Mouse (Mus musculus) hindbrain, embryonic 10.5 days (tissue): ENCODE results near the gene Tuba1b. TPM values are rescaled to one million over a fixed set of nuclear protein-coding genes. Genes with fewer than 3 reads are reported as not detected.

Experiments
- DNase-seq: peaks from one replicate; pipeline ENCODE4 v3.0.0-alpha.2; 2017; ENCODE audit warnings: low spot score
- H3K27ac ChIP-seq: fragments of 300-500 bp; sonication (generic); 2 replicates; pipeline ENCODE4 v1.5.1; 2016; ENCODE audit warnings: mild to moderate bottlenecking, moderate library complexity
- H3K27me3 ChIP-seq: fragments of 300-500 bp; sonication (generic); 2 replicates; pipeline ENCODE4 v1.6.1; 2016; ENCODE audit warnings: mild to moderate bottlenecking; ENCODE audit not compliant: poor library complexity, insufficient read depth, severe bottlenecking
- H3K36me3 ChIP-seq: fragments of 300-500 bp; sonication (generic); 2 replicates; pipeline ENCODE4 v1.6.1; 2016; ENCODE audit warnings: mild to moderate bottlenecking, moderate library complexity
- H3K4me1 ChIP-seq: fragments of 300-500 bp; sonication (generic); replicated peaks from 2 replicates; pipeline ENCODE4 v1.6.1; 2016; ENCODE audit warnings: mild to moderate bottlenecking
- H3K4me3 ChIP-seq: fragments of 300-500 bp; sonication (generic); 2 replicates; pipeline ENCODE4 v1.5.1; 2016; ENCODE audit warnings: mild to moderate bottlenecking, moderate library complexity
- H3K9me3 ChIP-seq: fragments of 300-500 bp; sonication (generic); 2 replicates; pipeline ENCODE4 v1.6.1; 2016; ENCODE audit warnings: mild to moderate bottlenecking, moderate library complexity
- WGBS: fragments of 180-500 bp; shearing (Covaris S2); methylation state at CpG from one replicate; pipeline ENCODE4 v1.1.7; 2016; 5-methylcytosine and 5-hydroxymethylcytosine counted together
- polyA plus RNA-seq: library from polyadenylated mRNA; unstranded; fragments of >200 nt; fragmentation: Nextera tagmentation; extraction: Ambion mirVana; gene quantifications from 2 replicates; pipeline ENCODE4 v1.2.1, GENCODE M21; 2016

Tuba1b gene
- polyA plus RNA-seq, 1 experiment from 2014 or later = 2,254 TPM

DNA sequence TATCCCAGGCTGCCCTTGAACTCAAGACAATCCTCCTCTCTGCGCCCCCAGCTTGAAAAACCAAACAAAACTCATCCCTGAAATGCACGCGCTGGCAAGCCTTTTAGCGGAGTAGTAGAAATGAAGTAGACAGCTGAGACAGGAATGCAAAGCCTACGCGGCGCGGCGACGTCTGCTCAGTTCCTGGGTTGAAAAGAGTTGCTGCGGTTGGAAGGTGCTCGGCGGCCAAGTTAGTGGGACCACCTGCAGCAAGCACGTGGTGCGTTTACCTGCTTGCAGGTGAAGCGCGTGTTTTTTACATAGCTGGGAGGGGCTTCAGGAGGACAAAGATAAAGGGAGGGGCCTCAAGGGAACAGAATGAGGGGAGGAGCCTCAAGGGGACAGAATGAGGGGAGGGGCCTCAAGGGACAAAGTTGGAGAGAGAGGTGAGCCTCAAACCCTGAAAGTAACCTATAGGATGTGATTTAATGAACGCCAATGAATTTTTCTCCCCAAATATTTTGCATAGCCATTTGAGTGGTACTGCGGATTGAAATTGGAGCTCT, 43.1 kb downstream of the Tuba1b start:
- no peak overlapping the region for H3K27ac ChIP-seq
- H3K27me3 ChIP-seq = peaks cover 67% of the 10 kb centered on the region
- WGBS = 12% methylated on average over 19 of the region's 19 CpGs
- DNase-seq = peak; percentile 14
- H3K9me3 ChIP-seq = no peaks in the 10 kb centered on the region
- H3K4me1 ChIP-seq = peaks cover 37% of the 10 kb centered on the region
- H3K36me3 ChIP-seq = no peaks in the 10 kb centered on the region
- peak overlapping the region; percentile 32 for H3K4me3 ChIP-seq

DNA sequence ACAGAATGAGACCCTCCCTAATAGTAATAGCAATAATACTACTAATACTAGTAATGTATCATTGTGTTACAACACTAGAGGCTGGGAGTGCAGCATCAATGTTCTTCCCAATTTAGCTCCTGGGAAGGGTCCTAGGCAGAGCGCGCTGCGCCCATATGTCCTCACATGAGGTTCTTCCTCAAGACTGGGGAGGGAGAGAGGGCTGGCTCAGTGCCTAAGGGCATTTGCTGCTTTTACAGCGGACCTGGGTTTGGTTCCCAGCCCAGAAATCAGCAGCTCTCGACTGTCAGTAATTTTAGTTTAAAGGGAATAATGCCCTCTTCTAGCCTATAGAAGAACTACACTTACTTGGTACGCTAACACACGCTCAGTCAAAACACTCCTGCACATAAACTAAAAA, 46.8 kb downstream of the Tuba1b start:
- H3K9me3 ChIP-seq = no peaks in the 10 kb centered on the region
- 85% methylated on average over 7 of the region's 7 CpGs for WGBS
- H3K4me3 ChIP-seq = no peak overlapping the region
- no peaks in the 10 kb centered on the region for H3K36me3 ChIP-seq
- no peak for DNase-seq
- peaks cover 4% of the 10 kb centered on the region for H3K4me1 ChIP-seq
- peaks cover 29% of the 10 kb centered on the region for H3K27me3 ChIP-seq
- no peak overlapping the region for H3K27ac ChIP-seq

DNA sequence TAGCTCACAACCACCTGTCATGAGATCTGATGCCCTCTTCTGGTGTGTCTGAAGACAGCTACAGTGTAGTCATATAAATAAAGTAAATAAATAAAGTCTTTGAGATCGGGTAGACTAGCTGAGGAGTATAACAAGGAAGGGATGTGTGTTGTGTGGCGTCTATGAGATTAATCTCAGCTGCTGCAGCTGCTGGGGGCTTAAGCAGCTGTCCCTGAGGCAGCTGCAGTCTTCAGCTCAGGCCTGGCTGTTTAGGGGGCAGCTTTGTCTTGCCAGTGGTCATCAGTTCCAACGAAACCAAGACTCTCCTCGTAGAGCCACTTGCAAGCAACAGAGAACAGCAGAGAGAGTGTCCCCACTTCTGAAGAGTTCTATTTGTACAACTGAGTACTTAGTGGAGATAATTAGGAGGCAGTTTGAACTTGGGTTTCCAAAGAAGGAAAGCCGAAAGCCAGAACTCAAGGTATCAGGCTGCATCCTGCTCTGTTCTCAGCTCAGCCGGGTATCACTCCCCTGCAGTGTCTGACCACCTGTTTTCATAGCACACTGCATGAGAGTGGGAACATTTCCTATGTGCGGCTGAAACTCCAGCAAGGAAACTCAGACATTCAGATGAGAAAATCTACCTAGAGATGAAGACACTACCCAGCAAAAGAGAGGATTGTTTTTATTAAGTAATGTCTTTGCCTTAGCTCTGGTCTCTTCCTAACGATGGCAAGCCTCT, 47.5 kb downstream of the Tuba1b start:
- H3K27ac ChIP-seq = no peak overlapping the region
- no peaks in the 10 kb centered on the region for H3K36me3 ChIP-seq
- no peaks in the 10 kb centered on the region for H3K9me3 ChIP-seq
- H3K27me3 ChIP-seq = peaks cover 22% of the 10 kb centered on the region
- DNase-seq = no peak
- H3K4me1 ChIP-seq = peaks cover 9% of the 10 kb centered on the region
- 71% methylated on average over 8 of the region's 8 CpGs for WGBS
- H3K4me3 ChIP-seq = no peak overlapping the region

GRCm38 (mm10) chr15:98884106-98884505, 50.3 kb downstream of the Tuba1b start:
- Histone ChIP-seq H3K27me3 (peaks cover 8% of the 10 kb centered on the region; the same call in 1 of the 2 replicates), H3K36me3 (no peaks in the 10 kb centered on the region), H3K9me3 (no peaks in the 10 kb centered on the region), H3K27ac (no peak overlapping the region), H3K4me3 (no peak overlapping the region), H3K4me1 (peaks cover 25% of the 10 kb centered on the region)
- 73% methylated on average over 1 of the region's 1 CpGs for WGBS
- DNase-seq = no peak

- Histone ChIP-seq H3K27ac (no peak overlapping the region), H3K9me3 (no peaks in the 10 kb centered on the region), H3K27me3 (peaks cover 5% of the 10 kb centered on the region; the same call in 1 of the 2 replicates), H3K4me3 (no peak overlapping the region), H3K4me1 (peaks cover 25% of the 10 kb centered on the region), H3K36me3 (no peaks in the 10 kb centered on the region; the same call in 1 of the 2 replicates)
- DNase-seq = no peak
Observed at GRCm38 (mm10) chr15:98883661-98884060, 50.7 kb downstream of the Tuba1b start.

- Histone ChIP-seq H3K36me3 (peaks cover 8% of the 10 kb centered on the region), H3K27me3 (no peaks in the 10 kb centered on the region), H3K4me1 (peaks cover 25% of the 10 kb centered on the region), H3K9me3 (no peaks in the 10 kb centered on the region), H3K4me3 (peak overlapping the region; percentile 79), H3K27ac (peak overlapping the region; percentile 90)
- WGBS = 9% methylated on average over 5 of the region's 5 CpGs
- DNase-seq = no peak
Observed at GRCm38 (mm10) chr15:98881656-98882008, 52.7 kb downstream of the Tuba1b start.

Other genes with a start within 250 kb of the Tuba1b start
- gene Ccdc65, start 226.4 kb downstream of the Tuba1b start, polyA plus RNA-seq = 1.7 and 3.1 TPM in 2 replicates
- gene Fkbp11, start 206.4 kb downstream of the Tuba1b start, polyA plus RNA-seq = 12.9 and 15.9 TPM in 2 replicates
- 42.6 and 45.1 TPM in 2 replicates for gene Arf3, start 171.4 kb downstream of the Tuba1b start, polyA plus RNA-seq
- gene Wnt10b, start 156.4 kb downstream of the Tuba1b start, polyA plus RNA-seq = 0.21 and 0.44 TPM in 2 replicates
- 13.7 and 13.8 TPM in 2 replicates for gene Wnt1, start 144.7 kb downstream of the Tuba1b start, polyA plus RNA-seq
- gene Ddn, start 125.1 kb downstream of the Tuba1b start, polyA plus RNA-seq = 0.21 and 0.56 TPM in 2 replicates
- 88.7 and 89.0 TPM in 2 replicates for gene Prkag1, start 103.0 kb downstream of the Tuba1b start, polyA plus RNA-seq
- 10.2 and 11.2 TPM in 2 replicates for gene Kmt2d, start 63.4 kb downstream of the Tuba1b start, polyA plus RNA-seq
- 21.0 and 25.7 TPM in 2 replicates for gene Rhebl1, start 40.0 kb downstream of the Tuba1b start, polyA plus RNA-seq
- 0.42 and 0.46 TPM in 2 replicates for gene Dhh, start 36.0 kb downstream of the Tuba1b start, polyA plus RNA-seq
- 22.3 and 25.5 TPM in 2 replicates for gene Lmbr1l, start 16.3 kb downstream of the Tuba1b start, polyA plus RNA-seq
- not detected in 2 replicates for gene Gm49450, start 19.0 kb upstream of the Tuba1b start, polyA plus RNA-seq
- gene Tuba1a, start 19.1 kb upstream of the Tuba1b start, polyA plus RNA-seq = 4,838 and 8,764 TPM in 2 replicates
- gene Tuba1c, start 95.3 kb upstream of the Tuba1b start, polyA plus RNA-seq = 111 and 135 TPM in 2 replicates
- 9.7 and 14.4 TPM in 2 replicates for gene Prph, start 120.6 kb upstream of the Tuba1b start, polyA plus RNA-seq
- gene Troap, start 140.0 kb upstream of the Tuba1b start, polyA plus RNA-seq = 41.6 and 46.8 TPM in 2 replicates
- 0.78 and 8.7 TPM in 2 replicates for gene C1ql4, start 153.3 kb upstream of the Tuba1b start, polyA plus RNA-seq
- 1.9 and 2.2 TPM in 2 replicates for gene Dnajc22, start 158.6 kb upstream of the Tuba1b start, polyA plus RNA-seq
- gene Spats2, start 191.4 kb upstream of the Tuba1b start, polyA plus RNA-seq = 58.4 and 62.6 TPM in 2 replicates